Mouse (Mus musculus) gastrocnemius, adult 8-10 months (tissue): ENCODE measurements around the gene Tnfsf4. TPM values are rescaled to one million over a fixed set of nuclear protein-coding genes. Genes with fewer than 3 reads are reported as not detected.

Experiments used
- DNase-seq, 2 experiments: peaks; one replicate each; pipeline ENCODE4 v3.0.0; 2022; ENCODE audit warnings: low spot score in 2 of 2
- total RNA-seq, 4 experiments: library from RNA; stranded (reverse); gene quantifications; 2 replicates each; pipeline ENCODE4 v1.2.4; 2022

Tnfsf4 gene
- total RNA-seq, 4 experiments from 2014 or later: not detected

DNA sequence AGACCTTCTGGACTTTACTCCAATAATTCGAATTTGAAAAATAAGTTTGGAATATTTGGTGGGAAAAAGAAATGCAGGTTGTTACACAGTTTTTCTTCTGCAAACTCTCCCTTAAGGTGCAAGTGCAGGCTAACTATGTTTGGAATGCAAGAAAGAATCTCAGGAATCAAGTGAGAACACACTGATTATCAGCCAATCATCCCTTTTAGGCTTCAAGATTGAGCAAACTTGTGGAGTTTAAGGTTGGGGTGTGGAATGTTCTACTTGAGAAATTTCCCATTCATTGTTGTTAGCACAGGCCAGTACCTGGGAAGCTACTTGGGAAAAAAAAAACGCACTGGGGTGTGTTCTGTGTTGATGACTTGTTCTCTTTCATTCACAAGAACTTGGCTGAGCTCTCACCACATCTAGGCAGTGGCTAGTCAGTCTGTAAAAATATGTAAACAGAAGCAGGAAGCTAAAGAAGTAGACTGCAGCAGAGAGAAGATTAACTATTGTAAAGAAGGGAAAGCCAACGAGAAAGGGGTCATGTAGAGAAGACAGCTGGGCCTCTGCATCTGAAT lies 56.6 kb downstream of the Tnfsf4 start:
- no peak for DNase-seq

GRCm38 (mm10) chr1:161452250-161452649 lies 57.0 kb downstream of the Tnfsf4 start:
- no peak for DNase-seq

DNA sequence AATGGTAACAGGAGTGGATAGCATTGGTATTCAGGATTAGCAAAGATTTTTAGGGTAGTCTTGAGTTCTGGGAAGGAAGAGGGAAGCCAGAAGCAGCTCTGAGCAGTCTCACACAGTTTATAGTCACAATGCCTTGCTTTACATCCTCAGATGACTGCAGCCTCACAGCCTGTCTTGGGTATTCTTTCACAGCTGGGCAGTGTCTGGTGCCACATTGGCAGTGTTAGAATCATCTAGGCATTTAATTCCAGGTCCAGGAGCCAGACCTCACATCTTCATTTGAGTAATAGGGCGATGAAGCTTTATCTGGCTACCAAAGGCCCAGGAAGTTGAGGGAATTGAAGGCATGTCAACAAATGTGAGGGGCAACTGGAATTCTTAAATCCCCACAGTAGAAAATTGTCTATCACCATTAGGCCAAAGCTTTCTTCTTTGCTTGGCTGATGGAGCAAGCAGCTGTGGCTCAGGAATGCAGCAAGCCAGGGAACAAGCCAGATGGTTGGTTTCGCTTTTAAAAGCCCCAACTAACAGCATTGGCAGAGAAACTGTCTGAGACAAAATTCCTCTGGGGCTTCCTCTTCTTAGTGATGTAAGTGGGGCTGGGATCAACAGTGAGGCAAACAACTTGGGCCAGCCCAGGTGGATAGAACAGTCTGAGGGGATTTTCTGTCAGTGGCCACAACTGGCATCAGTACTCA lies 68.3 kb downstream of the Tnfsf4 start:
- DNase-seq: peak; percentile 16 to 29

Other genes starting within 250 kb of the Tnfsf4 start
- gene Tex50, start 236.1 kb upstream of the Tnfsf4 start, total RNA-seq: not detected
- 100 to 1,000 TPM; 119 to 142 (median 129) TPM for gene Prdx6, start 144.2 kb upstream of the Tnfsf4 start, total RNA-seq
- gene Tnfsf18, start 99.2 kb downstream of the Tnfsf4 start, total RNA-seq: under 1 TPM in 1 of 4 experiments, not detected in 3; 0.15 TPM